Mouse (Mus musculus) CH12.LX (cell line): ENCODE measurements around the gene Pcca. TPM values are rescaled to one million over a fixed set of nuclear protein-coding genes. Genes with fewer than 3 reads are reported as not detected.

Experiments used
- DNase-seq: peaks from one replicate; pipeline ENCODE4 v3.0.0-alpha.2; 2013; ENCODE audit errors: extremely low read depth
- H3K27ac ChIP-seq: 2 replicates; pipeline ENCODE4 v1.5.1; 2012; ENCODE audit warnings: low read depth, mild to moderate bottlenecking, control low read depth, moderate library complexity; ENCODE audit not compliant: insufficient read depth
- H3K27me3 ChIP-seq: replicated peaks from 2 replicates; pipeline ENCODE3; 2012; ENCODE audit warnings: inconsistent platforms
- H3K36me3 ChIP-seq, 2 experiments: replicated peaks in 1 of 2; 2 replicates each; pipeline versions ENCODE3 to v1.6.1; 2012; ENCODE audit warnings: inconsistent platforms in 1 of 2, low read length in 1 of 2, mild to moderate bottlenecking in 1 of 2, mixed read lengths in 1 of 2, moderate library complexity in 1 of 2; ENCODE audit not compliant: control insufficient read depth in 1 of 2, insufficient read depth in 1 of 2
- H3K4me1 ChIP-seq, 2 experiments: 2 replicates each; pipeline ENCODE4 v1.6.1; 2012; ENCODE audit warnings: inconsistent platforms in 1 of 2, moderate library complexity in 1 of 2; ENCODE audit not compliant: insufficient read depth in 2 of 2, control insufficient read depth in 1 of 2
- H3K4me2 ChIP-seq: 2 replicates; pipeline ENCODE4 v1.6.1; 2012; ENCODE audit warnings: low read depth, mild to moderate bottlenecking, control low read depth; ENCODE audit not compliant: poor library complexity, insufficient read depth, severe bottlenecking
- H3K4me3 ChIP-seq, 3 experiments: fragments of 150-350 bp in 1 of 3; sonication (generic) in 1 of 3; replicated peaks in 1 of 3; 2 replicates each; pipeline versions ENCODE3 to v1.5.1; 2011 to 2012; ENCODE audit warnings: low read depth in 2 of 3, low read length in 2 of 3, mild to moderate bottlenecking in 2 of 3, moderate library complexity in 2 of 3, control low read depth in 1 of 3, improper control_type of control experiment in 1 of 3, inconsistent platforms in 1 of 3, mixed read lengths in 1 of 3; ENCODE audit not compliant: poor library complexity in 1 of 3
- H3K79me2 ChIP-seq: replicated peaks from 2 replicates; pipeline ENCODE4 v1.6.1; 2012; ENCODE audit warnings: mild to moderate bottlenecking, moderate library complexity; ENCODE audit not compliant: control insufficient read depth, poor library complexity, insufficient read depth, severe bottlenecking; ENCODE audit errors: extremely low read depth
- H3K9ac ChIP-seq: 2 replicates; pipeline ENCODE4 v1.6.1; 2012; ENCODE audit warnings: low read depth, mild to moderate bottlenecking, control low read depth, moderate library complexity; ENCODE audit not compliant: insufficient read depth
- H3K9me3 ChIP-seq: replicated peaks from 2 replicates; pipeline ENCODE3; 2012; ENCODE audit warnings: low read length, inconsistent platforms, mixed read lengths
- BHLHE40 ChIP-seq: IDR thresholded peaks from 2 replicates; pipeline ENCODE4 v1.6.1; 2011; ENCODE audit warnings: mild to moderate bottlenecking, low read depth, low read length, improper control_type of control experiment
- CHD1 ChIP-seq: IDR thresholded peaks from 2 replicates; pipeline ENCODE4 v1.6.1; 2012; ENCODE audit warnings: low read depth, low read length, improper control_type of control experiment, inconsistent platforms
- CTCF ChIP-seq, 2 experiments: IDR thresholded peaks in 1 of 2; conservative IDR thresholded peaks in 1 of 2; 2 replicates each; pipeline ENCODE4 v1.5.1; 2011 to 2012; ENCODE audit warnings: low read depth in 2 of 2, low read length in 2 of 2, improper control_type of control experiment in 1 of 2, inconsistent platforms in 1 of 2, mild to moderate bottlenecking in 1 of 2, moderate library complexity in 1 of 2
- ELF1 ChIP-seq: IDR thresholded peaks from 2 replicates; pipeline ENCODE4 v1.6.1; 2014; ENCODE audit warnings: low read depth, mild to moderate bottlenecking, inconsistent platforms, low read length, improper control_type of control experiment
- EP300 ChIP-seq: IDR thresholded peaks from 2 replicates; pipeline ENCODE4 v1.6.1; 2011; ENCODE audit warnings: low read length, improper control_type of control experiment
- GABPA ChIP-seq: IDR thresholded peaks from 2 replicates; pipeline ENCODE4 v1.6.1; 2012; ENCODE audit warnings: low read depth, low read length, improper control_type of control experiment, inconsistent platforms; ENCODE audit not compliant: insufficient replicate concordance
- IRF4 ChIP-seq: IDR thresholded peaks from 2 replicates; pipeline ENCODE4 v1.6.1; 2014; ENCODE audit warnings: low read depth, mild to moderate bottlenecking, inconsistent platforms, low read length, improper control_type of control experiment
- JUN ChIP-seq: IDR thresholded peaks from 2 replicates; pipeline ENCODE4 v1.6.1; 2011; ENCODE audit warnings: low read depth, mild to moderate bottlenecking, low read length, improper control_type of control experiment, moderate library complexity; ENCODE audit not compliant: insufficient read depth
- KAT2A ChIP-seq: IDR thresholded peaks from 2 replicates; pipeline ENCODE4 v1.6.1; 2012; ENCODE audit warnings: low read length, improper control_type of control experiment, inconsistent platforms; ENCODE audit not compliant: insufficient replicate concordance
- MAFK ChIP-seq: IDR thresholded peaks from 2 replicates; pipeline ENCODE4 v1.6.1; 2011; ENCODE audit warnings: low read length, improper control_type of control experiment; ENCODE audit not compliant: insufficient replicate concordance
- MAX ChIP-seq: IDR thresholded peaks from 2 replicates; pipeline ENCODE4 v1.6.1; 2011; ENCODE audit warnings: low read length, improper control_type of control experiment
- MEF2A ChIP-seq: IDR thresholded peaks from 2 replicates; pipeline ENCODE4 v1.6.1; 2014; ENCODE audit warnings: low read depth, mild to moderate bottlenecking, inconsistent platforms, low read length, improper control_type of control experiment, borderline replicate concordance
- POLR2AphosphoS2 ChIP-seq: IDR thresholded peaks from 2 replicates; pipeline ENCODE4 v1.6.1; 2011; ENCODE audit warnings: low read depth, low read length, improper control_type of control experiment
- RCOR1 ChIP-seq: conservative IDR thresholded peaks from 2 replicates; pipeline ENCODE4 v1.6.1; 2012; ENCODE audit warnings: low read depth, mild to moderate bottlenecking, inconsistent platforms, low read length, improper control_type of control experiment
- SMC3 ChIP-seq: IDR thresholded peaks from 2 replicates; pipeline ENCODE4 v1.6.1; 2011; ENCODE audit warnings: low read depth, low read length, improper control_type of control experiment
- TBP ChIP-seq: conservative IDR thresholded peaks from 2 replicates; pipeline ENCODE4 v1.6.1; 2011; ENCODE audit warnings: low read depth, low read length, improper control_type of control experiment
- TCF12 ChIP-seq: IDR thresholded peaks from 2 replicates; pipeline ENCODE4 v1.6.1; 2014; ENCODE audit warnings: low read depth, mild to moderate bottlenecking, inconsistent platforms, low read length, improper control_type of control experiment
- UBTF ChIP-seq: IDR thresholded peaks from 2 replicates; pipeline ENCODE4 v1.6.1; 2012; ENCODE audit warnings: low read depth, mild to moderate bottlenecking, inconsistent platforms, low read length, improper control_type of control experiment, moderate library complexity
- USF1 ChIP-seq: IDR thresholded peaks from 2 replicates; pipeline ENCODE4 v1.6.1; 2014; ENCODE audit warnings: low read depth, mild to moderate bottlenecking, inconsistent platforms, low read length, improper control_type of control experiment
- ZC3H11A ChIP-seq: IDR thresholded peaks from 2 replicates; pipeline ENCODE4 v1.6.1; 2012; ENCODE audit warnings: low read depth, mild to moderate bottlenecking, inconsistent platforms, low read length, improper control_type of control experiment
- ZKSCAN1 ChIP-seq: IDR thresholded peaks from 2 replicates; pipeline ENCODE4 v1.6.1; 2012; ENCODE audit warnings: low read depth, inconsistent platforms, low read length, improper control_type of control experiment, borderline replicate concordance
- ZNF384 ChIP-seq: IDR thresholded peaks from 2 replicates; pipeline ENCODE4 v1.6.1; 2012; ENCODE audit warnings: low read depth, low read length, improper control_type of control experiment, inconsistent platforms
- dilution Hi-C: fragments of 300-500 bp; cut with MboI; formaldehyde crosslinking; loops from 2 replicates; pipeline ENCODE4 v1.14.3; 2020; ENCODE audit warnings: low sequenced_read_pairs; ENCODE audit not compliant: extremely low pct_unique_long_range_greater_than_20kb, extremely low pct_ligation_motif_present
- in situ Hi-C: fragments of 300-500 bp; cut with MboI; formaldehyde crosslinking; loops from 3 replicates; pipeline ENCODE4 v1.14.3; 2019; ENCODE audit warnings: low sequenced_read_pairs, low pct_ligation_motif_present, low pct_unique_long_range_greater_than_20kb, mixed read lengths
- polyA plus RNA-seq: library from polyadenylated mRNA; unstranded; fragments of >175 nt; gene quantifications from 2 replicates; pipeline ENCODE4 v1.2.1, GENCODE M21; 2012; ENCODE audit warnings: low read depth; ENCODE audit not compliant: insufficient read length
- total RNA-seq, 2 experiments: library from RNA; depleted of rRNA; stranded (reverse); fragments of 300-350 nt in 1 of 2; fragments of >200 nt in 1 of 2; gene quantifications; 2 replicates each; pipeline ENCODE4 v1.2.3; 2012 to 2014

Gene Pcca
- total and polyA plus RNA-seq, 3 experiments, result 11.2 to 39.0 (median 23.8) TPM

- Histone ChIP-seq H3K27ac (no peak overlapping the region), H3K4me2 (no peak overlapping the region), H3K27me3 (no peaks in the 10 kb centered on the region), H3K36me3 (peaks cover 0 to 18% of the 10 kb centered on the region in 2 experiments), H3K4me3 (no peak overlapping the region), H3K9me3 (no peaks in the 10 kb centered on the region), H3K4me1 (peaks cover 0 to 14% of the 10 kb centered on the region in 2 experiments; a peak in 2 of 4 replicates), H3K79me2 (no peaks in the 10 kb centered on the region), H3K9ac (no peak overlapping the region)
- TF ChIP-seq TBP, result no peak
- no peak for TF ChIP-seq UBTF
- no peak for TF ChIP-seq MAX
- no peak for TF ChIP-seq TCF12
- no peak for TF ChIP-seq KAT2A
- no peak for TF ChIP-seq EP300
- no peak for TF ChIP-seq ZKSCAN1
- no peak for TF ChIP-seq RCOR1
- no peak for TF ChIP-seq ZC3H11A
- DNase-seq, result no peak
- in situ Hi-C loops, result no loop called here
- dilution Hi-C loops, result no loop called here
Measured at GRCm38 (mm10) chr14:122598802-122599201, 64.7 kb downstream of the Pcca start.

- in situ Hi-C loops, result no loop called here
- dilution Hi-C loops, result no loop called here
Measured at GRCm38 (mm10) chr14:122599839-122600238, 65.7 kb downstream of the Pcca start.

More at GRCm38 (mm10) chr14:122599839-122600238, 65.7 kb downstream of the Pcca start:
- no peak overlapping the region for H3K4me2 ChIP-seq
- no peaks in the 10 kb centered on the region for H3K27me3 ChIP-seq
- H3K79me2 ChIP-seq, result no peaks in the 10 kb centered on the region
- no peaks in the 10 kb centered on the region for H3K9me3 ChIP-seq
- H3K4me1 ChIP-seq, result peaks cover 0 to 14% of the 10 kb centered on the region in 2 experiments; a peak in 2 of 4 replicates
- H3K4me3 ChIP-seq, result no peak overlapping the region
- no peak overlapping the region for H3K27ac ChIP-seq
- TF ChIP-seq JUN (no peak), IRF4 (no peak), MEF2A (no peak), BHLHE40 (no peak), USF1 (no peak), ELF1 (no peak), CHD1 (no peak), POLR2AphosphoS2 (no peak), GABPA (no peak), CTCF (conservative IDR thresholded peaks at IDR 0.05 in 1 of 2, IDR thresholded peaks at IDR 0.05 in 1 of 2; ENCODE audit: low read depth in 2 of 2, low read length in 2 of 2) (no peak), MAFK (no peak), SMC3 (no peak), UBTF (no peak), ZNF384 (no peak), ZKSCAN1 (no peak)
- DNase-seq, result no peak
- H3K9ac ChIP-seq, result no peak overlapping the region
- H3K36me3 ChIP-seq, result peaks cover 0 to 15% of the 10 kb centered on the region in 2 experiments
